Mouse (Mus musculus) granulocyte monocyte progenitor cell, adult 5-6 weeks (primary cell): Measurements from ENCODE around the gene Shisal2a. TPM values are rescaled to one million over a fixed set of nuclear protein-coding genes. Genes with fewer than 3 reads are reported as not detected.

ENCODE experiments used
- ATAC-seq: replicated peaks from 2 replicates; pipeline ENCODE4 v1.8.0; 2016; ENCODE audit warnings: mild to moderate bottlenecking, moderate TSS enrichment, inconsistent platforms; ENCODE audit not compliant: poor library complexity, severe bottlenecking
- total RNA-seq, 2 experiments: library from RNA; stranded (forward) in 1 of 2; stranded (reverse) in 1 of 2; fragments of 200-712, 200-1000 nt in 1 of 2; fragments of >200 nt in 1 of 2; fragmentation: Nextera tagmentation in 1 of 2; gene quantifications; 2 replicates each; pipeline ENCODE4 v1.2.3; 2014 to 2017

The Shisal2a gene
- not detected in 2 replicates for total RNA-seq (2014; fragmentation: Nextera tagmentation)
- total RNA-seq (2017): not detected in 2 replicates

DNA sequence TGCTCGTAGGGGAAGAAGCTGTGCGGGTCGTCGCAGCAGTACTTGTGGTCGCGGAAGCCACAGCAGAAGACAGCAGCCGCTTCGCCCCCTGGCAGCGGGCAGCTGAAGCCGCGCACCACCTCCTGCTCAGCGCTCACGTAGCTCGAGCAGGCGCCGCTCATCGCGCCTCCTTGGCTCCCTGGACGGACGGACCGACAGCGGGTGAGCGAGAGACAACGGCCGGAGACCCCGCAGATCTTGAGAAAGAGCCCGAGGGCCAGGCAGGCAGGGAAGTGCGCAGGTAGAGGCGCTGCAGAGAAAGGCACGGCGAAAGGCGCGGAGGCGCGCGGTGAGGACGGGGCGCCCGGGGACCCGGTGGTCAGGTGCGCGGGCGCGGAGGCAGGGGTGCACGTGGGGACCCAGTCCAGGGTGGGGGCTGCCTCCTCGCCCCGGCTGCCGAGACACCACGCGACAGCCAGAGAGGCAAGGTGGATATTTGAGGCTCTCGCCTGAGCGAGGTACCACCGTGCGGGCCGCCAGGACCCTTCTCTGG lies at the start of gene Shisal2a:
Shisal2a (minus strand) TSS at position 167 of the 532 bp plus-strand sequence.
- peak; percentile 36 for ATAC-seq

GRCm38 (mm10) chr4:108431561-108431936 lies 48.4 kb upstream of the Shisal2a start:
- no peak for ATAC-seq

DNA sequence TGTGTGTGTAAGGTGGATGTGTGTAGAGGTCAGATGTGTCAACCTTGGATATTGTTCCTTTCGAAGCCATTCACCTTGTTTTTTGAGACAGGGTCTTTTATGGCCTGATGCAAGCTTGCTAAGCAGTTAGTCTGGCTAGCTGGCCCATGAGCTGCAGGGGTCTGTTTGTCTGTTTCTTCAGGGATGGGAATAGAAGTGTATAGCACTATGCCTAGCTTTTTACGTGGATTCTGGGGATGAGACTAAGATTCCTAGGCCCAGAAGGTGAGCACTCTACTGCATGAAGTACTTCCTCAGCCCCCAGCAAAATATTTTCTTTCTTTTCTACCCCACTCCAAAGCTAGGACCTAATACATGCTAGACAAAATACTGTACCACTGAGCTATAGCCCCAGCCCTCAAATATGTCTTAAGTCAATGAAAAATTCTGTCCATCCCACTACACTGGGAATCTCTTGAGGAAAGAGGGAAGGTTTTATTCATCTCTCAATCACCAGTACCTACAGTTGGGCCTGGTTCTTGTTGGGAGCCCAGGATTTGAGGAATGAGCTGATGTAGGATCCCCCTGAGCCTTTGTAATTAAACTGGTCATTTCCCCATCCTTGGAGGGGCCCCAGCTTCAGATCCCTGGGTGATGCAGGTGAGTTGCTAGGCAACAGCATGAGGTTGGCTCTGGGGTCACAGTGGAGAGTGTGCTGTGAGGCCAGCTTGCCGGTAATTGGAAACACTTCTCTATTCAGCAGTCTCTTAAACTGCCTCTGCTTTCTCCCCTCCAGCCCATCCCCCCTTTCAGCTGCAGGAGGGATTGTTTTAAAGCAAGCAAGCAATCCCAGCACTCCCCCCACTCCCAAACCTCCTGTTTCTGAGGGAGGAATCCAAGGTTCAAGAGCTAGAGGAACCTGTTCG lies 47.8 kb upstream of the Shisal2a start:
- ATAC-seq: no peak

DNA sequence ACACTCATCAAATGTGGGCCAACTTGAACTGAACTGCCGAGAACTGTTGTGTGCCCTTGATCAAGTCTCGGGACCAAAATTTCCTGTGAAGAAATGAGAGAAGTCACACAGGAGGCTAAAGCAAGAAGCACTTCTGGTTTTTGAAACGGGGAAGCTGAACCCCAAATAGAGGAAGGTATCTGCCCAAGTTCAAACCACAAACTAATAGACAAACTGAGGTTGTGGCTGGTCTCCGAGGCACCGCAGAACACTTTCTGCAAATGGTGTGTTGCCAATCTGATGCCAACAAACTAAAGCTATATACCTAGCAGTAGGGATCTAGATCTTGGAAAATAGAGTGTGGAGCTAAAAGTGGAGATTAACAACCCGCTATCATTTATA lies 45.2 kb upstream of the Shisal2a start:
- ATAC-seq: peak; percentile 98

DNA sequence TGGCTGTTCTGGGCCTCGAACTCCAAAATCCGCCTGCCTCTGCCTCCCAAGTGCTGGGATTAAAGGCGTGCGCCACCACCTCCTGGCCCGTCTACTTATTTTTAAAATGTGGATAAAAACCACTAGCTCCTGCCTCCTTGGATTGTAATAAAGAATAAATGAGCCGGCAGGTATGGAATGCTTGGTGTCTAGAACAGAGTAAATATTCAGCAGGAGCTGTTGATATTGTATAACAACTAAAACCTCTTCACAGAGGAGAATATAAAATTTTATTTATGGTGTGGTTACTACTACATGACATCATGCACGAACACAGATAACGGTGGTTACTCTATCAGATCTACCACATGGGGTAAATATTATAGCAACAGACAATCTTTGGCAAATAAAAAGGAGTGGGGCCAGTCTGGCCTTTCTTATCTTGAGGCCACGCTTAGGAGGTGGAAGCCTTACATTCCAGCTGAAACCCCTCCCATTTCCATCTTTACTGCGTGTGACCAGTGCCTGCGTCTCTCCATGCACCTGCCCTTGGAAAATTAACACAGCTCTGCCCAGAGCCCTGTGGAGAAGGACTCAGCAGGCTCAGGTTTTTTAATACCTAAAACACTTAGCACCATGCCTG lies 44.7 kb upstream of the Shisal2a start:
- peak; percentile 9; the same call in 1 of the 2 replicates for ATAC-seq

DNA sequence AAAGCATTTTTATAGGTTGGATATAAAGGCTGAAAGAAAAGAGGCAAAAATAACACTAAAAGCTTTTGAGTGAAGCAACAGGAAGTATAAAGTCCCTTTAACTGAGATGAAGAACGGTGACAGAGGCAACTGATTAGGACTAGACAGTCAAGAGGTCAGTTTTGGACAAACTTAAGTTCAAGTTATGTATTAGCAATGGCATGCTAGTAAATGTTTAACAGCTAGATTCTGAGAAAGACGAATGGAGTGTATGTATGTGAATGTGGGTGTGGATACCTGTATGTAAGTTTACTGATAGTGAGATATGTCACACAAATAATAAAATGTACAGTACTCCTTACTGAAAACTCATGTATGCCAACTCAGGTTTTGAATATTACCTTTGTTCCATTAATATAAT lies 41.4 kb upstream of the Shisal2a start:
- ATAC-seq: no peak

DNA sequence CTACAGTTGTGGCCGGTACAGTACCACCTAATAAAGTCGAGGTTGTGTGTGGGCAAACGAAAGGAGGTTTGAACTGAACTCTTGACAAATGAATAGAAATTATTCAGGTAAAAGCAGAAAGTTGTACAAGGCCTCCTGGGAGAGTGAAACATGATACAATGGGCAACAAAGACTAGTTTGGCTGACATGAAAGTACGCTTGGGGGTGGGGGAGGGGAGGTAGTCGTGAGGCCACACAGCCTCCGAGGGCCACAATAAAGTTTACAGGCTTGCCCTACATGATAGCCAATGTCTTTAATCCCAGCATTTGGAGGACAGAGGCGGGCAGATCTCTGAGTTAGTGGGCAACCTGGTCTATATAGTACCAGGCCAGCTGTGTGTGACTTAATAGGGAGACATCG lies 24.5 kb upstream of the Shisal2a start:
- ATAC-seq: no peak

GRCm38 (mm10) chr4:108406861-108407401 lies 23.8 kb upstream of the Shisal2a start, which contains the start of gene Gpx7:
TSS of gene Gpx7 (minus strand) at chr4:108406961.
- no peak for ATAC-seq

GRCm38 (mm10) chr4:108406138-108406860 lies 23.1 kb upstream of the Shisal2a start:
- ATAC-seq: peak; percentile 66

- no peak for ATAC-seq
Observed at GRCm38 (mm10) chr4:108405766-108406137, 22.6 kb upstream of the Shisal2a start.

DNA sequence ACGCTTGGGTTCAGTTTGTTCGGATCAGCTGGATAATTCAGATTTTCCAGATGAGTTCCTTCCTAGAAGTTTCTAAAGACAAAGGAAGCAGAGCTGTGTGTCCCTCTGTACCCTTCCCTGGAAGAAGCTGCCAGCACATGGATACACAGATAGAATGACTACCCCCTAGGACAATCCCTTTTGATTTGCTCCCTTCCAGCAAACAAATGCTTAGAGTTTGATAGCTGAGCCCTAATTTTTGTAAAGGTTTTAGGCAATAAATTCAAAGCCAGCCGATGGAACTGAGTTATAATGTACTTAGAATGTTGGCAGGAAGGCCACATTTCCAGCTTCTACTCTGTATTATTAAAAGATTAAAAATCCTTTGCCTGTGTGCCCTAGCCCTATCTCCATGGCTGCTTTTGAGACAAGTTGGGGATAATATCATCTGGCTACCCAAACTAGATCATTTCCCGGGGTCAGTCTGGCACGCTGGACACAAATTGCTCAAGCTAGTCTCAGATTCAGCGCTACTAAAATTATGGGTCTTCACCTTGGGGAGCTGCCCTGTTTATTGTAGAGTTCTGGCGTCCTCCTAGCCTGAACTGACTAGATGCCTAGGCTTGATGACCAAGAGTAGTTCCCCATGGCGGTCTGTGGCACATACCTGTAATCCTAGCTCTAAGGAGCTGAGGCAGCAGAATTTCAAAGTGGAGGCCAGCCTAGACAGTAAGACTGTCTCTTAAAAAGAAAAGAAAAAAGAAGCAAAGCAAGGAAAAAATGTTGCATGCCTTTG lies 20.9 kb upstream of the Shisal2a start:
- no peak for ATAC-seq

DNA sequence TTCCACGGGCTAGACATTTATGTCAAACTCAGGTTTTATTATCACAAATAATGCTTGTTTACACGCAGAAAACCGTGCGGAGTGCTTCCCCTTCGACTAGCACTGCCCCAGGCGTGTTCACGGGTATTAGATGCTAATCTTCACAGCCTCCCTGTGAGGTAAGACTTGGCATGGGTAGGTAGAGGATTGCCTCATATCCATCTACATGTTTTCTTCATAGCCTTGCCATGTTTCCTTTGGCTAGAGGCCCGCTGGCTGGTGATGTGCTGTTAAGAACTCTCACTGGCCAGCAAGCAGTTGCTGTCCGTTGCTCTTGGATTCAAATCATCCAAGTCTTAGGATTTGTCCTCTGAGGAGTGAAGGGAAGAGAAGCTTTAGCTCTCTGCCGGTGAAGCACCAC lies 17.2 kb upstream of the Shisal2a start:
- ATAC-seq: no peak

- ATAC-seq: no peak
Observed at GRCm38 (mm10) chr4:108394236-108394635, 11.1 kb upstream of the Shisal2a start.

DNA sequence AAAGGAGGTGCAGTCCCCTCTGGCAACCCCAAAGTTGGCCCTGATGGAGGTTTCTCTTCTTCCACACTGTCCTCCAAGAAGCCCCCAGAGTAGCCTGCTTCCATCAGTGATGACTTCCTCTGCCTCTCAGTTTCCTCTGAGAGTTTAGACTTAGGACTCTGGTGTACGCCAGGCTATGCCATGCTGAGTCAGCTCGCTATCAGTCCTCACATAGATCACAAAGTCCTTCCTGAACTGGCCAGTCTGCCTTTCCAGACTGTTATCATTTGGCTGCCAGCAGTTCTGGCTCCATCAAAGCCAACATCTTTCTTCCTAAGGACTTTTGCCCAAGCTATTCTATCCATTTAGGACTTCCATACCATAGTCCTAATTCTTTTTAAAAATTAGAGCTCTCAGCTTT lies 9.4 kb upstream of the Shisal2a start:
- no peak for ATAC-seq

DNA sequence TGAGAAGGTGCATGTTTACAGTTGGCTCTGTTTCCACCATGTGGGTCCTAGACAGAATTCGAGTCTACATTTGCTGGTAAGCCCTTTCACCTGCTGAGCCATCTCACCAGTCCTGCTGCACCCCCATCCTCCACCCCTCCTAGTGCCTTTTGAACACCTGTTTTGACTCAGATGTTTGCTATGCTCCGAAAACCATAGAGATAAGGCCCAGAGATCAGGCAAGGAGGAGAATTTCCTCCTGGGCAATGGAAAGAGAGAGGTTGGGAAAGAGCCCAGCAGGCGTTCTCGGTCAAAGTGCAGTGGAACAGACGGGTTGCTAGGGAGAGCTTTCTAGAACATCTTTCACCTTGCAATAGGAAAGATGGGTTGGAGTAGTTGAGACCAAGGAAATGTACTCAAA lies 8.0 kb upstream of the Shisal2a start:
- no peak for ATAC-seq

DNA sequence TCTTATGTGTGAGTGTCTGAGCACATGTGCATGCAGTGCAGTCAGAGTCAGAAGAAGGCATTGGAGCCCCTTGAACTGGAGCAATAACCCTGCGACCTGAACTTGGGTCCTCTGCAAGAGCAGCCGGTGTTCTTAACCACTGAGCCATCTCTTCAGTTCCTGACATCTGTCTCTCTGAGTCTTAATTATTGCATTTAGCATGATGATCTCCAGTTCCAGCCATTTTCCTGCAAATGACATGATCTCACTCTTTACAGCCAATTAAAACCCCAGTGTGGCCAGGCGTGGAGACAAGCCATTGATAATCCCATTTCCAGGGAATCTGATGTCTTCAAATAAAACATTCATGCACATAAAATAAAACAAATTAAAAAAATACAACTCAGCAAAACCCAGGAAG lies 5.6 kb upstream of the Shisal2a start:
- no peak for ATAC-seq

- peak; percentile 59 for ATAC-seq
Observed at GRCm38 (mm10) chr4:108387681-108388253, 4.6 kb upstream of the Shisal2a start.

- ATAC-seq: no peak
Observed at GRCm38 (mm10) chr4:108387106-108387505, 4.0 kb upstream of the Shisal2a start.

GRCm38 (mm10) chr4:108386087-108386486 lies 2.9 kb upstream of the Shisal2a start:
- ATAC-seq: no peak
